Mouse (Mus musculus): Measurements from ENCODE around the gene Cct7. TPM values are rescaled to one million over a fixed set of nuclear protein-coding genes. Genes with fewer than 3 reads are reported as not detected.

Cct7 gene
- polyA plus RNA-seq, 1 experiment from 2014 or later: 458 TPM

DNA sequence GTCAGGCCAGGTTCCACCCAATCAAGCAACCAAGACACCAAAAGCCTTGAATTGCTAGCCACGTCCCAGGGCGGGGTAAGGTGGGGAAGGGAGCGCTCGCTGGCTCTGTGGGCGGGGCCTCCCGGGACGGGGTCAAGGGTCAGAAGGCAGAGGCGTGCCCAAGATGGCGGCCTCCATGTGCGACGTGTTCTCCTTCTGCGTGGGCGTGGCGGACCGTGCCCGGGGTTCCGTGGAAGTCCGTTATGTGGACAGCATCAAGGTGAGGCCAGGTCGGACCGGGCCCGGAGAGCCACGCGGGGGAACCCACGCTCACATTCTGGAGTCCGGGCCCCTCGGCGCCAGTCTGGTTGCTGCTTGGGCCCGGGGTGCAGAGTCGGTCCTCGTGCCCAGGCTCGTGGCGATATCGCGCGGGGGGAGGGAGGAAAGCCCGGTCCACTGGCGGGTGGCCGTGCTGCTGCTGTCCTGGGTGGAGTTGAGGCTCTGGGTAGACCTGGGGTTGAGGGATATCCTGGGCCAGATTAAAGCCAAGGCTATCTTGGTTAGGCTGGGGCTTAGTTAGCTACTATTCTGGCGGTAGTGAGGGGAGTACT, 19.4 kb upstream of the Cct7 start, which contains the start of gene Smyd5:
Gene Smyd5, plus strand, starts transcription at position 148 of the 590 bp plus-strand sequence.
- Histone ChIP-seq H3K36me3 (ENCODE audit: control insufficient read depth, insufficient read depth, low read length) (no peaks in the 10 kb centered on the region), H3K27me3 (replicated peaks; ENCODE audit: control insufficient read depth, insufficient read depth, low read length) (no peaks in the 10 kb centered on the region), H3K4me1 (ENCODE audit: control insufficient read depth, insufficient read depth, low read length) (peaks cover 5% of the 10 kb centered on the region; the same call in 1 of the 2 replicates), H3K9ac (ENCODE audit: low read depth, low read length) (peak within 1 kb of the TSS; percentile 84), H3K4me3 (ENCODE audit: low read length) (peak within 1 kb of the TSS; percentile 85), H3K9me3 (ENCODE audit: control insufficient read depth, low read length) (no peaks in the 10 kb centered on the region), H3K4me2 (ENCODE audit: low read depth, low read length) (peak within 1 kb of the TSS; percentile 74), H3K27ac (ENCODE audit: low read length) (0 out of 2 replicates have a peak within 1 kb of the TSS, but pooled peaks have one; percentile 6)
- WGBS: 0% methylated on average over 39 of the region's 39 CpGs
- peak; percentile 93 for ATAC-seq

DNA sequence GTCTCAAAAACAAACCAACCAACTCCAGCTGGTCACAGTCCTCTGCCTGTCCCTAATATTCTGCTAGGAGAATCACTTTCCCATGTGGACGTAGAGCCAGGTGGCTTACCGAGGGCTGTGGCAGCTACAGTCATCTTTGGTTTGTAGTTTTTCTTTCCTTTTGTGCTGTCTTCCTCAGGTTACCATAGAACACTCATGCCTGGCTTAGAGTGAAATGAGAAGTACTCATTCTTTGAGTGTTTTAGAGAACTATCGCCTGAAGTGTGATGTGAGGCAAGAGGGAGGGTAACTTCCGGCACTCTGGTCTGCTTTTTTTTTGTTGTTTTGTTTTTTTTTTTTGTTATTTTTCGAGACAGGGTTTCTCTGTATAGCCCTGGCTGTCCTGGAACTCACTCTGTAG, 17.4 kb upstream of the Cct7 start:
- Histone ChIP-seq H3K9ac (ENCODE audit: low read depth, low read length) (no peak overlapping the region), H3K4me2 (ENCODE audit: low read depth, low read length) (no peak overlapping the region), H3K36me3 (ENCODE audit: control insufficient read depth, insufficient read depth, low read length) (no peaks in the 10 kb centered on the region), H3K4me3 (ENCODE audit: low read length) (no peak overlapping the region), H3K9me3 (ENCODE audit: control insufficient read depth, low read length) (no peaks in the 10 kb centered on the region), H3K27me3 (replicated peaks; ENCODE audit: control insufficient read depth, insufficient read depth, low read length) (no peaks in the 10 kb centered on the region), H3K4me1 (ENCODE audit: control insufficient read depth, insufficient read depth, low read length) (peaks cover 5% of the 10 kb centered on the region; the same call in 1 of the 2 replicates), H3K27ac (ENCODE audit: low read length) (no peak overlapping the region)
- no peak for ATAC-seq
- WGBS: 79% methylated on average over 5 of the region's 5 CpGs

DNA sequence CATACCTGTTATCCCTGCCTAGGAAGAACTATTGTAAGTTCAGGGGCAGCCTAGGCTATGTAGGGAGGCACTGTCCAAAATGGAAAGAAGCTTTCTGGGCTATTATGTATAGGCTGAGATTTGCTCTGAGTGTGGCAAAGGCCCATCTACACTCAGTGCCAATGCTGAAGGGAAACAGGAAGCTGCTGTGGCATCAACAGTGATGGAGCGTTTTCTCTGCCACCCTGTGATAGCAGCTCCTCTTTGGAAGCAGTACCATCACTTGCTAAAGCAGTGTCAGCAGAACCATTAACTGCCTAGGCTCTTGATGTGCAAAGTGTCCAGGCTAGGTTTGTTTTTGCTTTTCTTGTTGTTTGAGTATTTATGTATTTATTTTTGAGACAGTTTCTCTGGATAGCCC, 15.1 kb upstream of the Cct7 start:
- ATAC-seq: no peak
- 85% methylated on average over 1 of the region's 1 CpGs for WGBS
- Histone ChIP-seq H3K9me3 (ENCODE audit: control insufficient read depth, low read length) (no peaks in the 10 kb centered on the region), H3K27me3 (replicated peaks; ENCODE audit: control insufficient read depth, insufficient read depth, low read length) (no peaks in the 10 kb centered on the region), H3K27ac (ENCODE audit: low read length) (no peak overlapping the region), H3K9ac (ENCODE audit: low read depth, low read length) (no peak overlapping the region), H3K4me1 (ENCODE audit: control insufficient read depth, insufficient read depth, low read length) (peaks cover 5% of the 10 kb centered on the region; the same call in 1 of the 2 replicates), H3K36me3 (ENCODE audit: control insufficient read depth, insufficient read depth, low read length) (0 out of 2 replicates have a peak, but pooled peaks cover 3% of the 10 kb centered on the region), H3K4me2 (ENCODE audit: low read depth, low read length) (no peak overlapping the region), H3K4me3 (ENCODE audit: low read length) (no peak overlapping the region)

DNA sequence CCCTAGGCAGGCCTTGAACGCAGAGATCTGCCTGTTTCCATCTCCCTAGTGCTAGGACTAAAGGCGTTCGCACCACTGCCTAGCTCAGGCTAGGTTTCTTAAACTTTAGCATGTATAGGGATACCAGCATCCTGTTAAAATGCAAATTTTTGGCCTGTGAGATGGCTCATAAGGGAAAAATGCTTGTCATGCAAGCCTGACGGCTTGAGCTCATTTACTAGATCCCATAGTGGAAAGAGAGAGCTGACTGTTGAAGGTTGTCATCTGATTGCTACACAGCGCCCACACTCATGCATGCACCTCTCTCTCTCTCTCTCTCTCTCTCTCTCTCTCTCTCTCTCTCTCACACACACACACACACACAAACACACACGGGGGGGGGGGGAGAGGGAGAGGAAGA, 14.7 kb upstream of the Cct7 start:
- Histone ChIP-seq H3K27ac (ENCODE audit: low read length) (no peak overlapping the region), H3K36me3 (ENCODE audit: control insufficient read depth, insufficient read depth, low read length) (0 out of 2 replicates have a peak, but pooled peaks cover 6% of the 10 kb centered on the region), H3K9me3 (ENCODE audit: control insufficient read depth, low read length) (no peaks in the 10 kb centered on the region), H3K4me2 (ENCODE audit: low read depth, low read length) (no peak overlapping the region), H3K4me1 (ENCODE audit: control insufficient read depth, insufficient read depth, low read length) (0 out of 2 replicates have a peak, but pooled peaks cover 3% of the 10 kb centered on the region), H3K9ac (ENCODE audit: low read depth, low read length) (no peak overlapping the region), H3K27me3 (replicated peaks; ENCODE audit: control insufficient read depth, insufficient read depth, low read length) (no peaks in the 10 kb centered on the region), H3K4me3 (ENCODE audit: low read length) (no peak overlapping the region)
- WGBS: 85% methylated on average over 5 of the region's 6 CpGs
- ATAC-seq: no peak

DNA sequence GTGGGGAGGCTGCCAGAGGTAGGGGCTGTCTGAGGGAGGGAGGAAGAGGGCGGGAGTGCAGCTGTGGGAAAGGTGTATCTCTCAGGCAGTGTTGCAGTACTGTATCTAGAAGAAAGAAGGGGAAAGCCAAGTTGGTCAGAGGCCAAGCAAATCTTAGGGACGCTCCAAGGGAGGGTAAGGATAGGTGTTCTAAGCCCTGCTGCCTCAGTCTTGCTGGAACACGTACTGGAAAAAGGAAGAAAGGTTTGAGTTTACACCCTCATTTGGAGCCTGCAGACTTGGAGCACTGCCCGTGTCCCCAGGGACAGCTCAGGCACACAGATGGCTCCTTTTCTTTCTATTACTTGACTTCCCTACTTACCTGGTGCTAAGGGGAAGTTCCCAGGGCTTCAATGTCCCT, 10.2 kb upstream of the Cct7 start:
- H3K27ac ChIP-seq (ENCODE audit: low read length): no peak overlapping the region
- H3K9ac ChIP-seq (ENCODE audit: low read depth, low read length): no peak overlapping the region
- H3K9me3 ChIP-seq (ENCODE audit: control insufficient read depth, low read length): no peaks in the 10 kb centered on the region
- no peaks in the 10 kb centered on the region for H3K4me1 ChIP-seq (ENCODE audit: control insufficient read depth, insufficient read depth, low read length)
- no peak for ATAC-seq
- peaks cover 17% of the 10 kb centered on the region; the same call in 1 of the 2 replicates for H3K36me3 ChIP-seq (ENCODE audit: control insufficient read depth, insufficient read depth, low read length)
- H3K4me3 ChIP-seq (ENCODE audit: low read length): no peak overlapping the region
- no peak overlapping the region for H3K4me2 ChIP-seq (ENCODE audit: low read depth, low read length)
- WGBS: 79% methylated on average over 4 of the region's 4 CpGs
- H3K27me3 ChIP-seq (replicated peaks; ENCODE audit: control insufficient read depth, insufficient read depth, low read length): no peaks in the 10 kb centered on the region

DNA sequence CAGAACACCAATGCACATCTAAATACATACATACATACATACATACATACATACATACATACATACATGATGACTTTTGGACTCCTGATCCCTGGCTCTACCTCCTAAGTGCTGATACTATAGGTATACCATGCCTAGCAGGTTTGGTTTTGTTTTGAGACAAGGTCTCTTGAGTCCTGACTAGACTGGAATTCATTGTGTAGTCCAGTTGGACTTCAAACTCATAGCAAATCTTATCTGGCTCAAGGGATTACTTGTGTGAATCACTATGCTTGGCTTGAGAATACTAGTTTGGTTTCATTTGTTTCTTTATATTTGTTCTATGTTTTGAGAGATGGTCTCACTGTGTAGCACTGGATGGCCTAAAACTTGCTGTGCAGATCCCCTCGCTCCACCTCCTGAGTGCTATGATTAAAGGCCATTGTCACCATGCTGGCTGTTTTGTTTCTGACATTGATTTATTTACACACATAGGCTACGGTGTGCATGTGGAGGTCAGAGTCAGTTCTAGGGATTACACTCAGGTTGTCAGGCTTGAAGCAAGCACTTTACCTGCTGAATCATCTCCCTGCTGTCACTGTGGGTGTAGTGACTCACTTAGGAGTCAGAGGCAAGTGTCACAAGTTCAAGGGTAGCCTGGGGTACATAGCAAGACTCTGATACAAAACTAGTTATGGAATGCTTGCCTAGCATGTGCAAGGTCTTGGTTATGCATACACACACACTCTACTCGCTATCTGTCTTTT, 7.7 kb upstream of the Cct7 start:
- Histone ChIP-seq H3K36me3 (ENCODE audit: control insufficient read depth, insufficient read depth, low read length) (peaks cover 19% of the 10 kb centered on the region; the same call in 1 of the 2 replicates), H3K4me3 (ENCODE audit: low read length) (no peak overlapping the region), H3K4me2 (ENCODE audit: low read depth, low read length) (no peak overlapping the region), H3K27me3 (replicated peaks; ENCODE audit: control insufficient read depth, insufficient read depth, low read length) (no peaks in the 10 kb centered on the region), H3K4me1 (ENCODE audit: control insufficient read depth, insufficient read depth, low read length) (no peaks in the 10 kb centered on the region), H3K9me3 (ENCODE audit: control insufficient read depth, low read length) (no peaks in the 10 kb centered on the region), H3K27ac (ENCODE audit: low read length) (no peak overlapping the region), H3K9ac (ENCODE audit: low read depth, low read length) (no peak overlapping the region)
- WGBS: 76% methylated on average over 3 of the region's 3 CpGs
- peak; percentile 56; the same call in 1 of the 2 replicates for ATAC-seq

DNA sequence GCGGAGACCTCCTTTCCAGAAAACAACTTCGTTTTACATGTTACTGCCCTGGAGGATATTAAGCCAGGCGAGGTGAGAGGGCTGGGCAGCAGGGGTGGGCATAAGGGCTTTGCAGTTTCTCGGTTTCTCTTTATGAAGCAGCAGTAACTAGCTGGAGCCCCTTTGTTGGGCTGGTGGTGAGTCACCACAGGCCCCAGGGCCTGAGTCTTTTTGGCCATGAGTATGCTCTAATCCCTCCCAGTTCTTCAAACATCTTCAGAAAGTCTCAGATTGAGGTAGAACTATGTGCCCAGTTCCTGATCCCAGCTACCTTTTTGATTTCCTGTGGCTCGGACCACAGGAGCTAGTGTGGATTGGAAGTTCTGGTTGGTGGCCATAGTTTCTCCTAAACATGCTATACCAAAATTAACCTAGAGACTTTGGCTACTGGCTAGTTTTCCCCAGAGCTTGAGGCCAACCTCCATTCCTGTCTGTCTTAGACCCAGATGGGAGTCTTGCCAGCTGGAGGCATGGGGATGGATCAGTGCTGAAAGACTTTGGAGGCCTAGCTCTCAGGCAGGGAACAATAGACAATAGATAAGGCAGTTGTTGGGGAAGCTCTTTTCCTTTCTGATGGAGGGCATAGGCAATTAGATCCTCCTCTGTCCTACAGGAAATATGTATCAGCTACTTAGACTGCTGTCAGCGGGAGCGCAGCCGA, 6.9 kb upstream of the Cct7 start:
- peaks cover 19% of the 10 kb centered on the region; the same call in 1 of the 2 replicates for H3K36me3 ChIP-seq (ENCODE audit: control insufficient read depth, insufficient read depth, low read length)
- no peaks in the 10 kb centered on the region for H3K9me3 ChIP-seq (ENCODE audit: control insufficient read depth, low read length)
- no peaks in the 10 kb centered on the region for H3K4me1 ChIP-seq (ENCODE audit: control insufficient read depth, insufficient read depth, low read length)
- WGBS: 88% methylated on average over 8 of the region's 8 CpGs
- no peak overlapping the region for H3K4me2 ChIP-seq (ENCODE audit: low read depth, low read length)
- H3K27ac ChIP-seq (ENCODE audit: low read length): no peak overlapping the region
- no peak overlapping the region for H3K4me3 ChIP-seq (ENCODE audit: low read length)
- H3K27me3 ChIP-seq (replicated peaks; ENCODE audit: control insufficient read depth, insufficient read depth, low read length): no peaks in the 10 kb centered on the region
- no peak for ATAC-seq
- H3K9ac ChIP-seq (ENCODE audit: low read depth, low read length): no peak overlapping the region

DNA sequence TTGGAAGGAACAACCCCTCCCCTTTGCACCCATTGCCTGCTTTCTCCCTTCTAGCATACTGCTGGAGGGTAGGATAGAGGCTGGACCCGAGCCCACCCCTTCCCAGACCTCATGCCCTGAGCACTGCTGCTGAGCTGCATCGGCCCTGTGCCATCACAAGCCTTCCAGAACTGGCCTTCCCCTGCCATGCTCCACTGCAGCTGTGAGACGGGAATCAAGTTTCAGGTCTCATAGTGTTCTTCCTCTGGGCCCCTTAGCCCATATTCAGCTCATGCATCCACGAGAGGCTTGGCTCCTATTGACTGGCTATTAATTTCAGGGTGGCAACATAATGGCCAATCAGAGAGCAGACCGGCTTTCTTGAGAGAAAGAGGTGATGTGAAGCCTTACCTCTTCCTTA, 6.0 kb upstream of the Cct7 start:
- Histone ChIP-seq H3K4me3 (ENCODE audit: low read length) (no peak overlapping the region), H3K27ac (ENCODE audit: low read length) (no peak overlapping the region), H3K27me3 (replicated peaks; ENCODE audit: control insufficient read depth, insufficient read depth, low read length) (no peaks in the 10 kb centered on the region), H3K4me2 (ENCODE audit: low read depth, low read length) (no peak overlapping the region), H3K4me1 (ENCODE audit: control insufficient read depth, insufficient read depth, low read length) (no peaks in the 10 kb centered on the region), H3K9ac (ENCODE audit: low read depth, low read length) (no peak overlapping the region), H3K36me3 (ENCODE audit: control insufficient read depth, insufficient read depth, low read length) (peaks cover 19% of the 10 kb centered on the region; the same call in 1 of the 2 replicates), H3K9me3 (ENCODE audit: control insufficient read depth, low read length) (no peaks in the 10 kb centered on the region)
- no peak for ATAC-seq
- 89% methylated on average over 5 of the region's 5 CpGs for WGBS

DNA sequence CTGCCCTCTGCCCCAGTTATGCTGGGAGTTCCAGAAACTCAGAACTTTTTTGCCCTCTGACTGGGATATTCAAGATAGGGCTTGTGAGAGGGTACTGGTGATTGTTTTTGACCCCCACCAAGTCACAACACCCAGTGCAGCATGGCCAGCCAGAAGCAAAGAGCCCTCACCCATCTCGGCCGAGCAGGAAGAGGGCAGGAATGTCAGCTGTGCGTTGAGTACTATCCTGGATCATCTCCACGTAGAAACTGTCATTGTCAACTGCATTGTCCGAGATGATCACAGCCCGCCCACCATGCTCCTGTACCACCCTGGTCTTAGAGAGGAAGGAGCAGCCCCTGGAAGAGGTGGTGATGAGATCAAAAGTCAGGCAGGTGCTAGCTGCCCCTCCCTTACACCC, 4.0 kb upstream of the Cct7 start:
- Histone ChIP-seq H3K4me2 (ENCODE audit: low read depth, low read length) (no peak overlapping the region), H3K4me3 (ENCODE audit: low read length) (no peak overlapping the region), H3K27me3 (replicated peaks; ENCODE audit: control insufficient read depth, insufficient read depth, low read length) (no peaks in the 10 kb centered on the region), H3K27ac (ENCODE audit: low read length) (no peak overlapping the region), H3K36me3 (ENCODE audit: control insufficient read depth, insufficient read depth, low read length) (peaks cover 12% of the 10 kb centered on the region; the same call in 1 of the 2 replicates), H3K9ac (ENCODE audit: low read depth, low read length) (no peak overlapping the region), H3K9me3 (ENCODE audit: control insufficient read depth, low read length) (no peaks in the 10 kb centered on the region), H3K4me1 (ENCODE audit: control insufficient read depth, insufficient read depth, low read length) (0 out of 2 replicates have a peak, but pooled peaks cover 5% of the 10 kb centered on the region)
- WGBS: 81% methylated on average over 6 of the region's 6 CpGs
- ATAC-seq: no peak
